Mouse (Mus musculus) natural killer cell, adult 2 months (primary cell): Measurements from ENCODE around the gene Trpd52l3.
"Not testable (repeated sequence)": the region's sequence is repeated elsewhere in the genome, so short reads cannot be mapped to it uniquely, and the experiment has no call there.

Experiments
- DNase-seq, 2 experiments: peaks; one replicate each; pipeline ENCODE4 v3.0.0; 2022; ENCODE audit warnings: low spot score in 2 of 2

Trpd52l3 gene

GRCm38 (mm10) chr19:30003621-30004020 is at the start of gene Trpd52l3:
Trpd52l3 (plus strand) TSS chr19:30003790.
- DNase-seq: no peak

GRCm38 (mm10) chr19:29953833-29954232 is 49.8 kb upstream of the Trpd52l3 start:
- no peak for DNase-seq

- no peak for DNase-seq
Measured at GRCm38 (mm10) chr19:29955454-29955853, 48.1 kb upstream of the Trpd52l3 start.

GRCm38 (mm10) chr19:29960906-29961305 is 42.7 kb upstream of the Trpd52l3 start:
- DNase-seq: no peak

GRCm38 (mm10) chr19:29961842-29962241 is 41.7 kb upstream of the Trpd52l3 start:
- DNase-seq: no peak

- DNase-seq: no peak
Measured at GRCm38 (mm10) chr19:29963598-29964092, 39.9 kb upstream of the Trpd52l3 start.

GRCm38 (mm10) chr19:29967960-29968359 is 35.6 kb upstream of the Trpd52l3 start:
- no peak for DNase-seq

- DNase-seq: no peak
Measured at GRCm38 (mm10) chr19:29973396-29973795, 30.2 kb upstream of the Trpd52l3 start.

GRCm38 (mm10) chr19:29978847-29979246 is 24.7 kb upstream of the Trpd52l3 start:
- DNase-seq: no peak

GRCm38 (mm10) chr19:29979452-29980089 is 24.0 kb upstream of the Trpd52l3 start:
- no peak for DNase-seq

- DNase-seq: no peak
Measured at GRCm38 (mm10) chr19:29984208-29985005, 19.2 kb upstream of the Trpd52l3 start.

- no peak for DNase-seq
Measured at GRCm38 (mm10) chr19:29986464-29987091, 17.0 kb upstream of the Trpd52l3 start.

GRCm38 (mm10) chr19:30000406-30001365 is 2.9 kb upstream of the Trpd52l3 start:
- no peak for DNase-seq

- no peak for DNase-seq
Measured at GRCm38 (mm10) chr19:30001550-30001949, 2.0 kb upstream of the Trpd52l3 start.

GRCm38 (mm10) chr19:30006371-30006770 is 2.8 kb downstream of the Trpd52l3 start:
- no peak for DNase-seq

GRCm38 (mm10) chr19:30010520-30011296 is 7.1 kb downstream of the Trpd52l3 start:
- DNase-seq: no peak

- no peak for DNase-seq
Measured at GRCm38 (mm10) chr19:30014331-30014730, 10.7 kb downstream of the Trpd52l3 start.

- DNase-seq: no peak
Measured at GRCm38 (mm10) chr19:30016156-30016555, 12.6 kb downstream of the Trpd52l3 start.

GRCm38 (mm10) chr19:30023419-30023818 is 19.8 kb downstream of the Trpd52l3 start:
- not testable (repeated sequence) for DNase-seq

- no peak for DNase-seq
Measured at GRCm38 (mm10) chr19:30029002-30029710, 25.6 kb downstream of the Trpd52l3 start.
